ENCODE assay signal across 29 mouse cellular contexts in the genomic region with DNA sequence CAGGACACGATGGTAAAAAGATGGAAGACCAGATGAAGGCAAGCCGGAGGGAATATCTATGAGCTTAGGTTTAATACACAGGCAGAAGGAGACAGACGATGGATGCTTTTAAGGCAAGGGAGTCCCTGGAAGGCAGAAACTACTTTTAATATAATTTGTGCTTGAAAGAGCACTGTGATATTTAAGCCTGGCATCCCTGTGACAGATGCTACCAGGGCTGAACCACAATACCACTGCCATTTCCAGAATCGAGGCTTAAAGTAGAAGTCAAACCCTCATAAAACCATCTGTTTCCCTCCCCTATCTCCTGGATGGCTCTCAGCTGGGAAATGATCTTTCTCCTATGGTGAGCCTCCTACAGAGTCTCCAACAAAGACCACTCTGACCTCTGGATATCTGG.
DNase-seq lines count a peak whose midpoint lies in the region; ATAC-seq and TF ChIP-seq lines count a peak whose summit lies in the region.
"Had no signal": no experiment of that assay in that cellular context is flagged by ENCODE, and none has a peak within 500 bp of the region (broad histone marks: within the 10 kb centered on the region; RNA-seq: fewer than 3 reads in every experiment).

No protein-coding gene starts in this region.

- DNase-seq in frontal cortex, postnatal 25 days (ENCODE audit: low spot score in 2 of 2): no peak
- DNase-seq in stomach, postnatal 0 days (ENCODE audit: low spot score): no peak
- DNase-seq in yolk sac, embryonic 10.5 days (ENCODE audit: low spot score): no peak
- no peak for DNase-seq in kidney, adult 18-20 months
- DNase-seq: adrenal gland, postnatal 10 days; adrenal gland, postnatal 36 days; B cell, adult 2 months; cerebellum, adult 11 months; cerebellum, adult 2 months; cerebellum, adult 9-11 months; cerebellum, postnatal 25 days; embryo, embryonic 11 days; gastrocnemius, postnatal 25 days; heart, adult 2 months; heart, postnatal 14 days had no signal

- no peak for TF ChIP-seq CTCF in stomach, postnatal 0 days (IDR thresholded peaks at IDR 0.05; ENCODE audit: low read depth)

- H3K4me2 ChIP-seq in stomach, embryonic 14.5 days (replicated peaks; ENCODE audit: low read depth, low read length): no peak overlapping the region
- no peak overlapping the region for H3K4me2 ChIP-seq in stomach, postnatal 0 days (replicated peaks; ENCODE audit: low read depth)
- no peak overlapping the region for H3K4me2 ChIP-seq in stomach, embryonic 15.5 days
- H3K4me2 ChIP-seq: embryonic facial prominence, embryonic 15.5 days; forebrain, embryonic 12.5 days; forebrain, embryonic 15.5 days; heart, embryonic 13.5 days; hindbrain, embryonic 12.5 days; hindbrain, embryonic 15.5 days had no signal

- H3K36me3 ChIP-seq in stomach, embryonic 14.5 days (ENCODE audit: control insufficient read depth, insufficient read depth, low read length): no peaks in the 10 kb centered on the region
- no peaks in the 10 kb centered on the region for H3K36me3 ChIP-seq in stomach, postnatal 0 days (ENCODE audit: control insufficient read depth, insufficient read depth, low read length)
- no peaks in the 10 kb centered on the region for H3K36me3 ChIP-seq in stomach, embryonic 15.5 days
- H3K36me3 ChIP-seq: embryonic facial prominence, embryonic 15.5 days; forebrain, embryonic 12.5 days; forebrain, embryonic 15.5 days; G1E; heart, embryonic 10.5 days; heart, embryonic 13.5 days; hindbrain, embryonic 12.5 days; hindbrain, embryonic 15.5 days had no signal

- 34% methylated on average over 4 of the region's 4 CpGs for WGBS in stomach, embryonic 14.5 days
- WGBS in stomach, postnatal 0 days: 34% methylated on average over 4 of the region's 4 CpGs
- 41% methylated on average over 4 of the region's 4 CpGs for WGBS in stomach, embryonic 15.5 days

- no peak for TF ChIP-seq EP300 in stomach, postnatal 0 days (optimal IDR thresholded peaks at IDR 0.05)

- H3K27me3 ChIP-seq in stomach, embryonic 14.5 days (ENCODE audit: control insufficient read depth, insufficient read depth, low read length): no peaks in the 10 kb centered on the region
- H3K27me3 ChIP-seq in stomach, postnatal 0 days (ENCODE audit: control insufficient read depth, insufficient read depth, low read length): no peaks in the 10 kb centered on the region
- no peaks in the 10 kb centered on the region for H3K27me3 ChIP-seq in stomach, embryonic 15.5 days (replicated peaks)
- H3K27me3 ChIP-seq: CH12.LX; embryonic facial prominence, embryonic 15.5 days; forebrain, embryonic 12.5 days; forebrain, embryonic 15.5 days; heart, embryonic 13.5 days; hindbrain, embryonic 12.5 days; hindbrain, embryonic 15.5 days; Patski had no signal

- no peak overlapping the region for H3K4me3 ChIP-seq in stomach, embryonic 14.5 days (ENCODE audit: low read depth, low read length)
- no peak overlapping the region for H3K4me3 ChIP-seq in stomach, postnatal 0 days (ENCODE audit: low read depth, low read length)
- no peak overlapping the region for H3K4me3 ChIP-seq in stomach, embryonic 15.5 days (replicated peaks)
- H3K4me3 ChIP-seq: embryonic facial prominence, embryonic 15.5 days; erythroblast, embryonic 14.5 days; forebrain, embryonic 12.5 days; forebrain, embryonic 15.5 days; heart, adult 2 months; heart, embryonic 10.5 days; heart, embryonic 13.5 days; hindbrain, embryonic 12.5 days; hindbrain, embryonic 15.5 days had no signal

- ATAC-seq in frontal cortex, adult (ENCODE audit: low TSS enrichment): peak; percentile 73
- ATAC-seq in stomach, embryonic 14.5 days (ENCODE audit: insufficient number of reproducible peaks, insufficient read depth, low FRiP score, low read depth): no peak
- no peak for ATAC-seq in stomach, postnatal 0 days (ENCODE audit: low FRiP score, low TSS enrichment)
- ATAC-seq in stomach, embryonic 15.5 days (ENCODE audit: insufficient read depth, low FRiP score, low read depth): no peak
- ATAC-seq: forebrain, embryonic 15.5 days; Patski had no signal

- no peaks in the 10 kb centered on the region for H3K9me3 ChIP-seq in stomach, embryonic 14.5 days (ENCODE audit: control insufficient read depth, low read depth, low read length)
- no peaks in the 10 kb centered on the region for H3K9me3 ChIP-seq in stomach, postnatal 0 days (ENCODE audit: control insufficient read depth, low read length)
- H3K9me3 ChIP-seq in stomach, embryonic 15.5 days: no peaks in the 10 kb centered on the region
- H3K9me3 ChIP-seq: embryonic facial prominence, embryonic 15.5 days; forebrain, embryonic 12.5 days; forebrain, embryonic 15.5 days; heart, embryonic 10.5 days; heart, embryonic 13.5 days; hindbrain, embryonic 12.5 days; hindbrain, embryonic 15.5 days had no signal

- 0 out of 2 replicates have a peak, but pooled peaks cover 2% of the 10 kb centered on the region for H3K4me1 ChIP-seq in stomach, embryonic 14.5 days (ENCODE audit: control insufficient read depth, insufficient read depth, low read length)
- no peaks in the 10 kb centered on the region for H3K4me1 ChIP-seq in stomach, postnatal 0 days (replicated peaks; ENCODE audit: control insufficient read depth, insufficient read depth)
- no peaks in the 10 kb centered on the region for H3K4me1 ChIP-seq in stomach, embryonic 15.5 days
- H3K4me1 ChIP-seq: forebrain, embryonic 12.5 days; forebrain, embryonic 15.5 days; heart, embryonic 10.5 days; heart, embryonic 13.5 days; hindbrain, embryonic 12.5 days; hindbrain, embryonic 15.5 days had no signal

- H3K9ac ChIP-seq in stomach, embryonic 14.5 days (replicated peaks; ENCODE audit: low read depth, low read length): no peak overlapping the region
- H3K9ac ChIP-seq in stomach, postnatal 0 days (ENCODE audit: low read length): no peak overlapping the region
- no peak overlapping the region for H3K9ac ChIP-seq in stomach, embryonic 15.5 days
- H3K9ac ChIP-seq: embryonic facial prominence, embryonic 15.5 days; forebrain, embryonic 12.5 days; forebrain, embryonic 15.5 days; heart, embryonic 13.5 days; hindbrain, embryonic 12.5 days; hindbrain, embryonic 15.5 days had no signal

- peak overlapping the region; percentile 68 for H3K27ac ChIP-seq in stomach, embryonic 14.5 days (ENCODE audit: low read length)
- H3K27ac ChIP-seq in stomach, postnatal 0 days (replicated peaks): no peak overlapping the region
- H3K27ac ChIP-seq in stomach, embryonic 15.5 days: peak overlapping the region; percentile 61
- H3K27ac ChIP-seq: forebrain, embryonic 12.5 days; forebrain, embryonic 15.5 days; heart, adult 2 months; heart, embryonic 10.5 days; heart, embryonic 13.5 days; hindbrain, embryonic 12.5 days; hindbrain, embryonic 15.5 days had no signal
